Mouse (Mus musculus): ENCODE results near the gene Trpc4. TPM values are rescaled to one million over a fixed set of nuclear protein-coding genes. Genes with fewer than 3 reads are reported as not detected.

The Trpc4 gene
- polyA plus RNA-seq, 1 experiment from 2014 or later, result 0.07 TPM

DNA sequence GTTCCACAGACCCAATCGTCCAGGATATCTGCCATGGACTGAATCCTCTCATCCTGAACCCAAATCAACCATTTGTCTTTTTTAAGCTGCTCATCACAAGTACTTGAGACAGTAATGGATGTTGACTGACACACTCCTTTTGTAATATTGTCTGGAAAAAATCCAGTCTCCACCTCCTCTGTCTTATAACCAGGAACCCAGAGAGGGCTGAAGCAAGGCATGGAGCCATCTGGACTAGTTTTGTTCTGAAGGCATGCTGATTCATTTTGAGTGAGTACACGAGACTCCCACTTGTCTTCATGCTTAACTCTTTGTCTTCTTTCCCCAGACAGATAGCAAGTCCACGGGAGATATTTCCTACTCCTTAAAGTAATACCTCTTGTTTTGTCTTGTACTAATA, 54.3 kb downstream of the Trpc4 start:
- H3K4me3 ChIP-seq (replicated peaks), result no peak overlapping the region
- H3K9me3 ChIP-seq (replicated peaks), result no peaks in the 10 kb centered on the region
- H3K27ac ChIP-seq, result no peak overlapping the region
- ATAC-seq (ENCODE audit: low read depth) (no peak), DNase-seq (no peak)
- no peaks in the 10 kb centered on the region for H3K27me3 ChIP-seq
- no peaks in the 10 kb centered on the region for H3K36me3 ChIP-seq
- H3K4me1 ChIP-seq (replicated peaks), result no peaks in the 10 kb centered on the region
- WGBS (ENCODE audit: insufficient replicate concordance), result 39% methylated on average over 3 of the region's 3 CpGs
- no peak overlapping the region for H3K9ac ChIP-seq
- H3K4me2 ChIP-seq, result no peak overlapping the region

DNA sequence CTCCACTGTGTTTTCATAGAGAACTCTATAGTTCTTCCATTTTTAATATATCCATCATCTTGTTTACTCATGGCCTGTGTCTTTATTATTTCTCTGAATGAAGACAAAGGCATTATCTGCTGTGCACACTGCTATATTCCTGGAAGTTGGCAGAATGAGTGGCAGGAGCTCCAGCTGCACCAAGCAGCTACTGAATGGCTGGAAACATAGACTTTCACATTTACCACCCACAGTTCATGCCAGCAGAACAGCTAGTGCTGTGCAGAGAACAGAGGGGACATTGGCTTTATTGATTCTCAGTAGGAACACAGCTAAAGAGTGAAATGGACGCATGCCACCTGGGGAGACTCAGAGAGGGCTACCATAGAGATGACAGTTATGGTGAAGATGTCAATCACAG, 55.6 kb downstream of the Trpc4 start:
- ATAC-seq (ENCODE audit: low read depth), result no peak
- no peak for DNase-seq
- no peaks in the 10 kb centered on the region for H3K36me3 ChIP-seq
- 59% methylated on average over 1 of the region's 1 CpGs for WGBS (ENCODE audit: insufficient replicate concordance)
- H3K4me1 ChIP-seq (replicated peaks), result no peaks in the 10 kb centered on the region
- no peaks in the 10 kb centered on the region for H3K27me3 ChIP-seq
- no peak overlapping the region for H3K4me3 ChIP-seq (replicated peaks)
- no peak overlapping the region for H3K27ac ChIP-seq
- H3K4me2 ChIP-seq, result no peak overlapping the region
- H3K9me3 ChIP-seq (replicated peaks), result no peaks in the 10 kb centered on the region
- no peak overlapping the region for H3K9ac ChIP-seq

DNA sequence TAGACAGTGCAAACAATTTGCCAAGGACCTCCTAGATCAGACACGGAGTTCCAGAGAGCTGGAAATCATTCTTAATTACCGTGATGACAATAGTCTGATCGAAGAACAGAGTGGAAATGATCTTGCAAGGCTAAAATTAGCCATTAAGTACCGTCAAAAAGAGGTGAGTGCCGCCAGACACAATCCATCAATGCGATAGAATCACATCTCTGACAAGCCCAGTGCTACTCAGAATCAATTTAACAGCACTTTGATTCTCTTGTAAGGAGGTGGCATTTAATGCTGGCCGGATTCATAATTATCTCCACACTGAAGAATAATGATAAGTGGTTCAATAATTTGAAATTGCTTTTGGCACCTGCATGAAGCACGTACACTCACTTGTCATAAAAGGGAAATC, 66.7 kb downstream of the Trpc4 start:
- H3K9ac ChIP-seq, result no peak overlapping the region
- no peak for DNase-seq
- no peak overlapping the region for H3K4me2 ChIP-seq
- H3K36me3 ChIP-seq, result no peaks in the 10 kb centered on the region
- H3K9me3 ChIP-seq (replicated peaks), result no peaks in the 10 kb centered on the region
- ATAC-seq (ENCODE audit: low read depth), result no peak
- no peak overlapping the region for H3K4me3 ChIP-seq (replicated peaks)
- 69% methylated on average over 8 of the region's 8 CpGs for WGBS (ENCODE audit: insufficient replicate concordance)
- no peaks in the 10 kb centered on the region for H3K27me3 ChIP-seq
- no peak overlapping the region for H3K27ac ChIP-seq
- no peaks in the 10 kb centered on the region for H3K4me1 ChIP-seq (replicated peaks)

DNA sequence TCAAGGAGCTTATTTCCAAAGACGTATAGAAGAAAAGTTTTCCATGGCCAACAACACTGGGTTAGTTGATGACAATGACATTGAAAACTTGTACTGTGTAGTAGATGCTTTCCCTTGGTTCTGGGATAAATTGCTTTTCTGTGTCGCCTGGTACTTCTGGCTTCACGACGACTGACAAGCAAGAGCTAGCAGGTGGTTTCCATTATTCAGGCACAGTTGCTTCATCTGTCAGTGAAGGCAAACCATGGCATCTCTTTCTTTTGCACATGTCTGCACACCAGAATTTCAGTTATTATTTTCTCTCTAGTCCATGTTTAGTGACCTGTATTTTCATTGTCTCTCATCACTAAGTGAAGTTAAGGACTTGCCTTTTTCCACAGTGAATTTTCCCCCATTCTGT, 72.6 kb downstream of the Trpc4 start:
- H3K27me3 ChIP-seq, result no peaks in the 10 kb centered on the region
- DNase-seq (no peak), ATAC-seq (ENCODE audit: low read depth) (no peak)
- H3K4me3 ChIP-seq (replicated peaks), result no peak overlapping the region
- no peaks in the 10 kb centered on the region for H3K9me3 ChIP-seq (replicated peaks)
- H3K27ac ChIP-seq, result no peak overlapping the region
- 60% methylated on average over 4 of the region's 4 CpGs for whole genome bisulfite sequencing (ENCODE audit: insufficient replicate concordance)
- H3K4me2 ChIP-seq, result no peak overlapping the region
- H3K4me1 ChIP-seq (replicated peaks), result no peaks in the 10 kb centered on the region
- H3K9ac ChIP-seq, result no peak overlapping the region
- no peaks in the 10 kb centered on the region for H3K36me3 ChIP-seq

DNA sequence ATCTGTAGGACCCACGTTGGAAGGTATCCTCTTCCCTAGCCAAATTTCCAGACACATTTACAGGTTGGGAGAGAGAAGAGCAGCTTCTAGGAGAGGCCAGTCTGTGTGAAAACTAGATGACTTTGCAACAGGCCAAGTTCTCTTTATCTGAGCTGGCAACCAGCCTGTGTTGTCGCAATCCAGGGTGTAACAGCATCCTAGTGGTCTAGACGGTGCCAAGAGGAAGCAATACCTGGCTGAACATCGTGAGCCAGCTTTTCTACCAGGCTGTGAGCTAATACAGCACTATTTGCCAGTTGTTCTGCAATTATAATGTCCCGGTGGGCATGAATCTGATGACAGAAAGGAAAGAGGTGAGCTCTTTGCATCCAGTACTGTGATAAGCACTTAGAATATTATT, 83.1 kb downstream of the Trpc4 start:
- Histone ChIP-seq H3K9ac (no peak overlapping the region), H3K4me2 (no peak overlapping the region), H3K4me1 (replicated peaks) (no peaks in the 10 kb centered on the region), H3K36me3 (no peaks in the 10 kb centered on the region), H3K9me3 (replicated peaks) (no peaks in the 10 kb centered on the region), H3K27me3 (no peaks in the 10 kb centered on the region), H3K4me3 (replicated peaks) (no peak overlapping the region), H3K27ac (no peak overlapping the region)
- 45% methylated on average over 5 of the region's 5 CpGs for WGBS (ENCODE audit: insufficient replicate concordance)
- no peak for ATAC-seq (ENCODE audit: low read depth)
- no peak for DNase-seq

DNA sequence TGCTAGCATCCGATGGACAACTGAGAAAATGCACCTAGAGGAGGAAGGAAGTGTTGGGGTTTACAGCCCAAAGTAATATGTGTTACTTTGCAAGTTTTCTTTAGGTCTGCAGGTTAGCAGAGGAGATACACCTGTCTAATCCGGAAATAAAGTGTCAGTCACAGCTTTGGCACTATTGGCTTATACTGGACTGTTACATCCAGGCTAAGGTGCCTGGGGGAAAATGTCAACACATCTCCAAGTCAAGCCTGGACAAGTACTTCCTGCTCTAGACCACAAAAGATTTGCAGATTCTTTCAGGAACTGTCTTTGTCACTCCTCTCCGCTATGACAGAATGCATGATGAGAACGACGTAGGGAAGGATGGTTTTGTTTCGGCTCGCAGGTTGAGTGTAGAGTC, 83.6 kb downstream of the Trpc4 start:
- Histone ChIP-seq H3K27me3 (no peaks in the 10 kb centered on the region), H3K4me1 (replicated peaks) (no peaks in the 10 kb centered on the region), H3K9ac (no peak overlapping the region), H3K4me2 (no peak overlapping the region), H3K9me3 (replicated peaks) (no peaks in the 10 kb centered on the region), H3K4me3 (replicated peaks) (no peak overlapping the region), H3K27ac (no peak overlapping the region), H3K36me3 (no peaks in the 10 kb centered on the region)
- DNase-seq, result no peak
- ATAC-seq (ENCODE audit: low read depth), result no peak
- 59% methylated on average over 7 of the region's 7 CpGs for WGBS (ENCODE audit: insufficient replicate concordance)

DNA sequence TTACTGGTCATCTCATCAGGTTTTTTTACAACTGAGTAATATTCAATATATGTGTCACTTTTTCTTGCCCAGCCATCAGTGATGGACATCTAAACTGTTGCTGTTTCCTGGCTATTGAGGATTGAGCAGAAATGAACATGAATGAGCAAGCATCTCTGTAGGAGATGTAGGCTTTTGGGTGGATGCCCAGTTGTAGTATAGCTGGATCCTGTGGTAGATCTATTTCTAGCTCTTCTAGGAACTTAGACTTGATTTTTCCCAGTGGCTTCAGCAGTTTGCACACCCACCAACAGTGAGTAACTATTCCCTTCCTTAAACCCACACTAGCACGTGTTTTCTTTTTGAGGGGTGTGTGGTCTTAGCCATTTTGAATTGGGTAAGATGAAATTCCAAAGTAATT, 87.3 kb downstream of the Trpc4 start:
- H3K36me3 ChIP-seq, result no peaks in the 10 kb centered on the region
- ATAC-seq (ENCODE audit: low read depth), result no peak
- no peak overlapping the region for H3K4me3 ChIP-seq (replicated peaks)
- 64% methylated on average over 1 of the region's 1 CpGs for WGBS (ENCODE audit: insufficient replicate concordance)
- H3K9ac ChIP-seq, result no peak overlapping the region
- no peaks in the 10 kb centered on the region for H3K27me3 ChIP-seq
- no peaks in the 10 kb centered on the region for H3K4me1 ChIP-seq (replicated peaks)
- H3K9me3 ChIP-seq (replicated peaks), result no peaks in the 10 kb centered on the region
- H3K27ac ChIP-seq, result no peak overlapping the region
- H3K4me2 ChIP-seq, result no peak overlapping the region
- no peak for DNase-seq

DNA sequence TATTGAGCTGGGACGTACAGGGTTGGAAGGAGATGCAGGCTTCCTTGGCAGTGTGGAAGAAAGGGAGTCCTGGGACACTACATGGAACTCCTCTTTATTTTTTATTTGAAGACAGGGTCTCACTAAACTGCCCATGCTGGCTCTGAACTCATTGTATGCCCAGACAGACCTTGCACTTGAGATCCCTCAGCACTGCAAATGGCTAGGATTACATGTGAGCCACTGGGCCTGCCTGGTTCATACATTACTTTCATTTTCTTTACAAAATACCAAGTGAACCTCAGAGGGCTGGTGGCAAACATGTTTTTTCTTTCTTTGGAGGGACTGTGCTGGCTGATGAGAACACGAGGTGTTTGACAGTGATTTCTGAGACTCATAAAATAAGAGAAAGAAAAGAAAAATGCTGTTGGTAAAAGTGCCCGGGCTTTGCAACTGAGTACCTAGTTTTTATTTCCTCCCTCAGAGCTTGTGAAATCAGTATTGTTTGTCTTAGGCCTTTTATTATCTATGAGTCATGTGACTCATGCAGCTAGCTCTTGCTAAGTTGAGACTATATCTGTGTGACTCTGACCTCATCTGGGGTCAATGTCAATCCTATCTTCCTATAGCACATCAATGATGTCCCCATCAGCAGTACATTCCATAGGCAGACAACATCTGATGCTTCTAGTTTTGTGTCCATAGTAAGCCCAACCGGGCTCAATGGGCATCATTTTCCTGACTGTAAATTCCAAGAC, 89.1 kb downstream of the Trpc4 start:
- H3K27ac ChIP-seq, result no peak overlapping the region
- no peak overlapping the region for H3K9ac ChIP-seq
- no peak overlapping the region for H3K4me2 ChIP-seq
- no peaks in the 10 kb centered on the region for H3K4me1 ChIP-seq (replicated peaks)
- no peak overlapping the region for H3K4me3 ChIP-seq (replicated peaks)
- 54% methylated on average over 4 of the region's 4 CpGs for WGBS (ENCODE audit: insufficient replicate concordance)
- no peaks in the 10 kb centered on the region for H3K9me3 ChIP-seq (replicated peaks)
- DNase-seq (no peak), ATAC-seq (ENCODE audit: low read depth) (no peak)
- H3K27me3 ChIP-seq, result no peaks in the 10 kb centered on the region
- H3K36me3 ChIP-seq, result no peaks in the 10 kb centered on the region

DNA sequence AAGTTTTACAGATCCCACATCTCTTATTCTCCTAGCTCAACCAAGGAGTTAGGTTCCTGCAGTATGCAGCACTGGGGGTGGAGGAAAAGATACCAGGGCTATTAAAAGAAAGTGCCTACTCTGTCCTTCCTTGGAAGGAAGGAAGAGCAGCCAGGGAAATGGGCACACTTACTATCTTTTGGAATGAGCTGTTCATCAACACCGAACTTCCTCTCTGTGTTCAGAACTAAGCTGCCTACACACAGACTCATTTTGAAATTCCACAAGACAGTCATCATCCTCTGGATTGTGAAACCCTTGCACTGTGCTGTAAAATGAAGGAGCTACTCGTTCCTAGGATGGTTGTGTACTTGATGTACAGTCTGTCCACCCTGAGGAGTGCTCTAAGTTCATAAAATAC, 90.6 kb downstream of the Trpc4 start:
- WGBS (ENCODE audit: insufficient replicate concordance), result 33% methylated on average over 2 of the region's 2 CpGs
- Histone ChIP-seq H3K27ac (no peak overlapping the region), H3K9me3 (replicated peaks) (no peaks in the 10 kb centered on the region), H3K9ac (no peak overlapping the region), H3K4me2 (no peak overlapping the region), H3K36me3 (no peaks in the 10 kb centered on the region), H3K27me3 (no peaks in the 10 kb centered on the region), H3K4me1 (replicated peaks) (no peaks in the 10 kb centered on the region), H3K4me3 (replicated peaks) (no peak overlapping the region)
- DNase-seq (no peak), ATAC-seq (ENCODE audit: low read depth) (no peak)

DNA sequence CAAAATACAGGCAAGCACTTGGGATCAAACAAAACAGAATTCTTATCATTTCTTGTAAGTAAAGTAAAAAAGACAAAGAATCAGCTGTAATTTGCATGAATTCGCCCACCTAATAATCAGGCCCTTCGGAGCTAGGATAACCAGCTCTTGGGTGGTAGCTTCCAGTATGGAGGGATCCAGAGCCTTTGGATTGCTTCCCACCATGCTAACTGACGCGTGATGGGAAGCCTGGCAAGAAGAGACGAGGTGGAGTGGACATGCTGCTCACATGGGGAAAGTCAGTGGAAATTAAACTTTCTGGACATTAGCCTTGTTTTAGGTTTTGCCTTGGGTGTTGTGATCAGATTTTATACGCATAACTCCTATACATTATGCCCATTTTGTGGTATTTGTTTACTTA, 93.5 kb downstream of the Trpc4 start:
- Histone ChIP-seq H3K4me3 (replicated peaks) (no peak overlapping the region), H3K4me2 (no peak overlapping the region), H3K9ac (no peak overlapping the region), H3K27ac (no peak overlapping the region), H3K36me3 (no peaks in the 10 kb centered on the region), H3K4me1 (replicated peaks) (no peaks in the 10 kb centered on the region), H3K9me3 (replicated peaks) (no peaks in the 10 kb centered on the region), H3K27me3 (no peaks in the 10 kb centered on the region)
- ATAC-seq (ENCODE audit: low read depth) (no peak), DNase-seq (no peak)
- 65% methylated on average over 6 of the region's 6 CpGs for WGBS (ENCODE audit: insufficient replicate concordance)

DNA sequence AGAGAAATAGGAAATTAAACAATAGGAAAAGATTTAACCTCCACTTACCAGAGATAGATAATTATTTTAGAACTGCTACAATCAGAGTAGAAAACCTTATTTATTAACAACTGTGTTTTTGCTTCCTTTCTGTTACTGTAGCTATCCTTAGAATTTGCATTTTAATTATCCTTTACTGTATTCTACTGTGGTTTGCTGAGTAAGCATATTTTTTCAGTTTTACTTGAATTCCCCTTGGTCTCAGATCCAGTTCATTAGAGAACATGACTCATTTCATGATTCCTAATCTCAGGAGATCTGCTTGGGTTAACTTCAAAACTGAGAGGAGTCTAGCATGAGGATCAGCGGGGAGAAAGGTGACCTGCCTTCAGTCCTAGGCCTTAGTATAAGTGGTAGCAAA, 111.1 kb downstream of the Trpc4 start:
- ATAC-seq (ENCODE audit: low read depth), result no peak
- 73% methylated on average over 1 of the region's 1 CpGs for WGBS (ENCODE audit: insufficient replicate concordance)
- no peak overlapping the region for H3K4me2 ChIP-seq

DNA sequence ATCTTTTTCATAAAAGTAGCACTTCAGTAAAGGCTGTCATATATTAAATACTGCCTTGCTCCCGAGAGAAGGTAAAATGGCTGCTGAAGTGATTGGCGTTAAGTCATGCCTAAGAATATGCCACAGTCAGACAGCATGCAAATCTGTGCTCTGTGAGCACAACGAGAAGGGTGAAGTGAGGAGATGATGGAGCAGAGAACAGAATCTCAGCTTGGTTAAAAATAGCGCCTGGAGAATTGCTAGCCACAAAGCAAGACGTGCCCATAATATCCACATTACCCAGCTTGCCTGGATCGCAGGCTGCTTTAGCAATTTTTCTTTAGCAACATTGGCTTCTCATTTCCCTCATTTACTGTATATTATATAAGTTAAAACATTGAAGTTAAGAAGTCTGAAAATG, 113.3 kb downstream of the Trpc4 start:
- Histone ChIP-seq H3K4me1 (replicated peaks) (no peaks in the 10 kb centered on the region), H3K9me3 (replicated peaks) (no peaks in the 10 kb centered on the region), H3K9ac (no peak overlapping the region), H3K27ac (no peak overlapping the region), H3K4me2 (no peak overlapping the region), H3K4me3 (replicated peaks) (no peak overlapping the region), H3K36me3 (no peaks in the 10 kb centered on the region), H3K27me3 (no peaks in the 10 kb centered on the region)
- WGBS (ENCODE audit: insufficient replicate concordance), result 68% methylated on average over 6 of the region's 6 CpGs
- no peak for DNase-seq
- no peak for ATAC-seq (ENCODE audit: low read depth)

More for the DNA sequence above, 111.1 kb downstream of the Trpc4 start:
- Histone ChIP-seq H3K27ac (no peak overlapping the region), H3K9me3 (replicated peaks) (no peaks in the 10 kb centered on the region), H3K4me3 (replicated peaks) (no peak overlapping the region), H3K27me3 (no peaks in the 10 kb centered on the region), H3K9ac (no peak overlapping the region), H3K4me1 (replicated peaks) (no peaks in the 10 kb centered on the region), H3K36me3 (no peaks in the 10 kb centered on the region)
- no peak for DNase-seq

Data from liver, embryonic 13.5 days (tissue).